Mouse (Mus musculus) bone marrow, adult 2 months (tissue): ENCODE results near the gene Ripply2.

ENCODE experiments used
- CTCF ChIP-seq: fragments of 200-500 bp; IDR thresholded peaks from 2 replicates; pipeline ENCODE4 v1.5.1; 2011; ENCODE audit warnings: low read length, control low read depth; ENCODE audit not compliant: control insufficient read depth, insufficient read depth
- POLR2A ChIP-seq: fragments of 200-500 bp; IDR thresholded peaks from 2 replicates; pipeline ENCODE4 v1.6.1; 2011; ENCODE audit warnings: low read depth, mild to moderate bottlenecking, control low read depth, low read length, borderline replicate concordance; ENCODE audit not compliant: control insufficient read depth

- TF ChIP-seq CTCF (no peak), POLR2A (no peak)
These were observed 38.4 kb upstream of the Ripply2 start for GRCm38 (mm10) chr9:86976896-86977295.
